In the genomic region with DNA sequence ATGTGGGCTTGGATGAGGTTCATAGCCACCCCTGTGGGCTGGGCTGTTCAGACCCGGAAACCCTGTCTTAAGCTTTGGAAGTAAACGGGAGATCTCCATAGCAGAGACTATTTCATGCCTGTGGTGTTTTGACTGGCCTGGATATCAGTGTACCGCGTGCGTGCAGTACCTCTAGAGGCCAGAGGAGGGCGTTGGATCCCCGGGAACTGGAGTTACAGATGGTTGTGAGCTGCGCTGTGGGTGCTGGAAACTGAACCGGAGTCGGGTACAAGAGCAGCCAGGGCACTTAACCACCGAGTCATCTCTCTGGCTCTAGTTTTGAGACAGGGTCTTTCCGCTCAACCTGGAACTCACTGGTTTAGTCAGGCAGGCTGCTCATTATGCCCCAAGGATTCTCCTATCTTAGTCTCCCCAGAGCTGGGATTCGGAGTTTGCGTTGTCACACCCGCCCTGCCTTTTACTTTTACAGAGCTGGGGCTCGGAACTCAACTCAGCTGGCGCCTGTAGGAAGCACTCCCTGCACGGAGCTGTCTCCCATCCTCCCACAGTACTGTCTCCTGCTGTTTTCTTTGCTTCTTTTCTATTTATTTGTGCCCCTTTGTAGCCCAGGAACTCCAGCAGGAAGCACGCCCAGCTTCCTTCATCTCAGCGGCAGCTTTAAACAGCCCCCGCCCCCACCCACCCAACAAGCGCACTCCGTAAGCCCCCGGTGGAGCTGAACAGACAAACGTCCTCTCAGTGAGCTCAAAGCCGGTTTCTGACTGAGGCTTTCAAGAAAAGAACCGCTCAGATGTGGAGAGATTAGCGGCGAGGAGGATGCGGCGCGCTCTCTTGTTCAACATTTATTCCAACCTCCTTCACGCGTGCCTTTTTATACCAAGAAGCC, we compare ENCODE assay signal across 8 mouse cellular contexts. TPM values are rescaled to one million over a fixed set of nuclear protein-coding genes. Genes with fewer than 3 reads are reported as not detected.
DNase-seq lines count a peak whose midpoint lies in the region; ATAC-seq lines count a peak whose summit lies in the region.
"Had no signal": no experiment of that assay in that cellular context is flagged by ENCODE, and none has a peak within 500 bp of the region (broad histone marks: within the 10 kb centered on the region; RNA-seq: fewer than 3 reads in every experiment).

No protein-coding gene starts in this region.

- H3K27me3 ChIP-seq in forebrain, embryonic 16.5 days (replicated peaks; ENCODE audit: control insufficient read depth, insufficient read depth, low read length) = no peaks in the 10 kb centered on the region
- H3K27me3 ChIP-seq in liver, embryonic 12.5 days (replicated peaks) = peaks cover 44% of the 10 kb centered on the region

- H3K4me1 ChIP-seq in forebrain, embryonic 16.5 days (replicated peaks; ENCODE audit: control insufficient read depth, insufficient read depth, low read length) = peaks cover 19% of the 10 kb centered on the region
- H3K4me1 ChIP-seq in liver, embryonic 12.5 days = 0 out of 2 replicates have a peak, but pooled peaks cover 4% of the 10 kb centered on the region
- H3K4me1 ChIP-seq: liver, embryonic 13.5 days had no signal

- DNase-seq in right cerebral cortex, adult 18-20 months = peak; percentile 60
- no peak for DNase-seq in right cerebral cortex, postnatal 14 days
- no peak for DNase-seq in urinary bladder, postnatal 4 days (ENCODE audit: low spot score in 2 of 2)
- DNase-seq in spleen, postnatal 10 days (ENCODE audit: low spot score in 2 of 2) = no peak
- DNase-seq in lung, postnatal 25 days (ENCODE audit: low spot score) = no peak
- DNase-seq: liver, embryonic 13.5 days had no signal

- H3K27ac ChIP-seq in forebrain, embryonic 16.5 days (ENCODE audit: low read length) = peak overlapping the region; percentile 79
- no peak overlapping the region for H3K27ac ChIP-seq in liver, embryonic 12.5 days
- H3K27ac ChIP-seq: liver, embryonic 13.5 days had no signal

- WGBS in forebrain, embryonic 16.5 days = 12% methylated on average over 34 of the region's 34 CpGs
- WGBS in liver, embryonic 12.5 days (ENCODE audit: insufficient replicate concordance) = 16% methylated on average over 34 of the region's 34 CpGs

- H3K4me3 ChIP-seq in forebrain, embryonic 16.5 days (replicated peaks; ENCODE audit: low read length) = peak overlapping the region; percentile 31
- H3K4me3 ChIP-seq in liver, embryonic 12.5 days = no peak overlapping the region
- H3K4me3 ChIP-seq: liver, embryonic 13.5 days had no signal

- no peaks in the 10 kb centered on the region for H3K36me3 ChIP-seq in forebrain, embryonic 16.5 days (ENCODE audit: control insufficient read depth, insufficient read depth)
- no peaks in the 10 kb centered on the region for H3K36me3 ChIP-seq in liver, embryonic 12.5 days
- H3K36me3 ChIP-seq: liver, embryonic 13.5 days had no signal

- peak overlapping the region; percentile 52 for H3K4me2 ChIP-seq in forebrain, embryonic 16.5 days (ENCODE audit: low read length)
- H3K4me2 ChIP-seq in liver, embryonic 12.5 days = peak overlapping the region; percentile 22; the same call in 1 of the 2 replicates
- H3K4me2 ChIP-seq: liver, embryonic 13.5 days had no signal

- peak overlapping the region; percentile 36; the same call in 1 of the 2 replicates for H3K9ac ChIP-seq in forebrain, embryonic 16.5 days (replicated peaks; ENCODE audit: low read depth, low read length)
- H3K9ac ChIP-seq in liver, embryonic 12.5 days = no peak overlapping the region
- H3K9ac ChIP-seq: liver, embryonic 13.5 days had no signal

- H3K9me3 ChIP-seq in forebrain, embryonic 16.5 days (ENCODE audit: control insufficient read depth, low read length) = no peaks in the 10 kb centered on the region
- H3K9me3 ChIP-seq in liver, embryonic 12.5 days (replicated peaks) = no peaks in the 10 kb centered on the region
- H3K9me3 ChIP-seq: liver, embryonic 13.5 days had no signal

- peak; percentile 70 for ATAC-seq in forebrain, embryonic 16.5 days
- no peak for ATAC-seq in liver, embryonic 12.5 days

RNA-seq across cellular contexts. Expression of gene Klhdc7a, which starts 42.3 kb away (rescaled TPM):
- polyA plus RNA-seq in forebrain, embryonic 16.5 days (2015; fragmentation: Nextera tagmentation; extraction: Ambion mirVana) = 0.29 and 0.53 TPM in 2 replicates
- polyA plus RNA-seq in liver, embryonic 12.5 days (2016; fragmentation: Nextera tagmentation; extraction: Ambion mirVana) = 0.06 and 0.10 TPM in 2 replicates
